Mouse (Mus musculus): ENCODE measurements around the gene Prkab2. TPM values are rescaled to one million over a fixed set of nuclear protein-coding genes. Genes with fewer than 3 reads are reported as not detected.

Gene Prkab2
- total RNA-seq, 2 experiments from 2014 or later = 40.7 to 41.2 TPM

GRCm38 (mm10) chr3:97651604-97652003 is 6.4 kb upstream of the Prkab2 start:
- DNase-seq = no peak

- DNase-seq = no peak
Measured at GRCm38 (mm10) chr3:97653781-97654180, 4.2 kb upstream of the Prkab2 start.

- DNase-seq = no peak
Measured at GRCm38 (mm10) chr3:97654901-97655300, 3.1 kb upstream of the Prkab2 start.

DNA sequence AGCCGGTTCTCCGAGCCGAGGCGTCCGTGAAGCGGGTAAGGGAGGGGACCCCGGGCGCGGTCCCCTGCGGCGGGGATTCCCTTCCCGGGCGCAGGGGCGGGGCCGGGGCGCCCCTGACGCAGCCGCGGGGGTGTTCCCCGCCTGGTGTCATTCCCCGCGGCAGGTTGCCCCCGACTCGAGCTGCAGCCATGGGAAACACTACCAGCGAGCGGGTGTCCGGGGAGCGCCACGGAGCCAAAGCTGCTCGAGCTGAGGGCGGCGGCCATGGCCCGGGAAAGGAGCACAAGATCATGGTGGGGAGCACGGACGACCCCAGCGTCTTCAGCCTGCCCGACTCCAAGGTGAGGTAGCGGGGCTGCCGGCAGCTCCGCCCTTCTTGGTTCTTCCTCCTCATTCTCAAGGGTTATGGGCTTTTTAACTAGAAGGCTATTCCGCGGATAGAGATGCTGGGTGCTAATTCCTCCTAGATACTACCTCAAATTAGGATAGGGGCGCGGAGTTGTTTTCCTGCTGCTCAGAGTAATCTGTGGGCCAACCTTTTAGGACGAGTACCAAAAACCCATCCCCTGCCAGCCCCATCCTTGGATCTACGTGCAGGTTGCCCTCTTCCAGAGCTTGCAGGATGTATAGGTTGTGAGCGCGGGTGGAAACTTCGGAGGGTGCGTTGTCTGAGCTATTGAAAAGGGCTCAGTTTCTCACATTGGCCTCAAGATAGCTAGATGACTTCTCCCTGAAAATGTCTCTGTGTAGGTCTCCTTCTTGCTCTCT is 617 bp downstream of the Prkab2 start:
- DNase-seq = no peak

DNA sequence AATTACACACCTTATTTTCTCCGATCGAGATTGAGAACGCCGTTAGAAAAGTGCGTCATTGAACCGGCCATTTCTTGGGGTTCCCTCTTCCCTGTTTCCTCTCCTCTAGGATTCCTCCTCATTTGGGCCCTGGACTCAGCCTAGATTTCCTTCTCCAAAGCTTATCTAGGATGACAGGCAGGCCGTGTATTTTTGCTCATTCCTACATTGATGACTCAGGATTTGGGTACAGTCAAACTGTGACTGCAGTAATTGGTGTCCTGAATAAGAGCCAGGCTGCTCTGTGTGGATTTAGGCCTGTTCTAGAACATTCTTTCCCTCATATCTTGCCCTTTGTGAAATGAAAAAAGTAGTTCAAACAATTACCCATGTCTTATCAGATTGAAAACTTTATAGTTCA is 1.8 kb downstream of the Prkab2 start:
- DNase-seq = no peak

DNA sequence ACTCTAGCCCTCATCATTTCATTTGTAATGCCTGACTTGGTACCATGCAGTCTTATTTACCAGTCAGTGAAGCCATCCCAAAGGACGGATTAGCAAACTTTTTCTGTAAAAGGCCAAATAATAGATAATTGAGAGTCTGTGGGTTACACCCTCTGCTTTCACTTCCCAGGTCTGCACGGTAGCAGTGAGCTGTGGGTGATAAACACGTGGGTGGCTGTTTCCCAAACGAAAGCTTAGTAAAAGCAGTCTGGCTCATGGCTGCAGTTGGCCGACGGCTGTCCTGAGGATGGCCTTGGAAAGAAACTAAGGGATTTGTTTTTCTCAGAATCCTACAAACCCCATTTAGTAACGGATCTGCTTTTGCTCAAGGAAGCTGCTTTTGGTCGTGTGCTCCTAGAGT is 3.2 kb downstream of the Prkab2 start:
- DNase-seq = no peak

DNA sequence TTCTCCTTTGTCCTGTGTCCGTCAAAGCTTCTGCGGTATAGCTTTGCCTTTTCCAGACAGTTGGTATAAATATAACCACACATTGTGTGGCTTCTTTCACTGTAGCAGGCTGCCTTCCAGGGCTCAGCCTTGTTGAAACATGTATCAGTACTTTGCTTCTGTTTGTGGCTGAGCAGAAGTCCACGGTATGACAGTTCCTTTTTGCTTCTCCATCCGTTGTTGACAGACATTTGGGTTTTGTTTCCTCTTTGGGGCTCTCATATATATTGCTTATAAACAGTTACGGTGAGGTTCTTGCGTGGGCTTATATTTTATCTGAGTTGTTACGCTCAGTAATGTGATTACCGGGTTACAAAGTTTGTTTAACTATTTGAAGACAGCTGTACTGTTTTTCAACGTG is 7.5 kb downstream of the Prkab2 start:
- DNase-seq = no peak

DNA sequence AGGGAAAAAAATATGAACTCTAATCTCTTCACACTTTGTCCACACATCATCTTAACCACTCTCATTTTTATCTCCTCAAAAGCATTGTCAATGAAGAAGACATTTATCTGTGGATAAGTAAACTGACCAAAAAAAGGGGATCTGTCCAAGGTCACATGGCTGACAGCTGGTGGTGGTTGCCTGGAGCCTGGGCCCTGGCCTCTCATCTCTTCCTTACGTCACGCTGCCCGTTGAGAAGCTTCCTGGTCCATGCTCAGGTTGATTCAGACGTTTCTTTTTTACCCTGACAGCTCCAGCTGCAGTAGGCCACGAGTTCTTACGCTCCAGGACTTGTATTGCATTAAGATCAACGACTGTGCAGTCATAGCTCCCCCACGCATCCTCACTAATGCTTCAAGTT is 8.2 kb downstream of the Prkab2 start:
- no peak for DNase-seq

GRCm38 (mm10) chr3:97667093-97667675 is 9.2 kb downstream of the Prkab2 start:
- no peak for DNase-seq

DNA sequence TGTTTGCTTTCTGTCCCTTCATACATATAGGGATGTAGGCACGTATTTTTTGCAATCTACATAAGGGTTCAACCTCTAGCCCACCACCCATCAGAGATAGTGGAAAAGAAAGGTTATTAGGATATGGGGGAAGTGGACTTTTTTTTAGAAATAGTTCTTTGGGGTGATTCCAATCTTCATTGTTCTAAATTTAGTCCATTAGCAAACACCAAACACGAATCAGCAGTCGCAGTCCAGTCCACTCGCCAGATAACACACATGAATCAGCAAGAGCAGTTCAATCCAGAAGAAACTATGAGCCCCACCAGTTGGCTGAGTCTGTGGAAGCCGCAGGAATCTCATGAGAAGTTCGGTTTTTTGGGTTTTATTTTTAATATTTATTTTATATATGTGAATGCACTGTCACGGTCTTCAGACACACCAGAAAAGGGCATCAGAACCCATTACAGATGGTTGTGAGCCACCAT is 16.7 kb downstream of the Prkab2 start, which contains the start of gene Gm17651:
Gm17651 (minus strand) TSS at position 51 of the 467 bp plus-strand sequence.
- DNase-seq = no peak

DNA sequence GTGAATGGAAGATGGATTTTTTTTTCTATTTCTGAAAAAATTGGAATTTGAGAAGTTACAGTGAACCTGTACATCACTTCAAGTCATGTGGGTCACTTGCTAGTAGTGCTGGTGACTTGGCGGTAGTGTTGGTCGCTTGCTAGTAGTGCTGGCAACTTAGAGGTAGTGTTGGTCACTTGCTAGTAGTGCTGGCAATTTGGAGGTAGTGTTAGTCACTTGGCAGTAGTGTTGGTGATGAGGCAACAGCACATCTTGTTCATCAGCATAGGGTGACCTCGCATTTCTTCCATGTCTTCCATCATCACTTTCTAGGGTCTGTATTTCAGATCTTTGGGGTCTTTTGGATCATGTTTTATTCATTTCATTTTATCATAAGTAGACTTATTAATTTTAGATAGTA is 18.1 kb downstream of the Prkab2 start:
- no peak for DNase-seq

GRCm38 (mm10) chr3:97678416-97678815 is 20.4 kb downstream of the Prkab2 start:
- no peak for DNase-seq

- peak; percentile 75 to 78 for DNase-seq
Measured at GRCm38 (mm10) chr3:97680631-97681320, 22.8 kb downstream of the Prkab2 start.

- peak; percentile 57 to 68 for DNase-seq
Measured at GRCm38 (mm10) chr3:97681321-97682158, 23.5 kb downstream of the Prkab2 start.

DNA sequence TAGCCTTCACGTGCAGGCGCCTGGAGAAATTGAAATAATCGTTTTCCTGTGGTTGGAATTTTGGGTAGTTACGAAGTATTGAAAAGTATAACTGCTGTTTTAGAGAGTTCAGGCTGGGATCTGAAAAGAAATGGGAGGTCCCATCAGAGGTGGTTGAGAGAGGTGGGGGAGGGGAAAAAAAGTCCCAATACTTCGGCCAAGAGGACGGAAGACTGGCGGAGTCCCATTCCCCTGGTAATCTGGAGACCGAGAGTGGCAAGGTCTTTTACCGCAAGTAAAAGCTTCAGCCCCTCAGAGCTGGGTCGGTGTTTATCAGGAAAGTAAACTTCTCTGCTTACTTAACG is 24.1 kb downstream of the Prkab2 start:
- no peak for DNase-seq

DNA sequence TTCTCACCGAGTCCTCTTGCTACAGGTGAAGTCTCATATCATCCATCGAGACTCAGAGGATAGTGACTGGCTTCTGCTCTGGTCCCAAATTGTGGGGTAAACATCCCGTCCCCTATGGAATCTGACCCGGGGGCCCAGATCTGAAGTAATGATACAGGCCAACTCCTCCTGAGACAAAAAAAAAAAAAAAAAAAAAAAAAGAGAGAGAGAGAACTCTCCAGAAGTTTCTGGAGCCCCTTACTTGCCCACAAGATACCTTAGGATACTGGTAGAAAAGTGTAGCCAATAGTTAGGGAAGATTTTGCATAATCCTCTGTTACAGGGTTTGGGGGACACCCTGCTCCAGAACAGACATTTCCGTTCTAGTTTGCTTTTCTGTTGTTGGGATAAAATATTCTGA is 24.6 kb downstream of the Prkab2 start:
- DNase-seq = no peak

DNA sequence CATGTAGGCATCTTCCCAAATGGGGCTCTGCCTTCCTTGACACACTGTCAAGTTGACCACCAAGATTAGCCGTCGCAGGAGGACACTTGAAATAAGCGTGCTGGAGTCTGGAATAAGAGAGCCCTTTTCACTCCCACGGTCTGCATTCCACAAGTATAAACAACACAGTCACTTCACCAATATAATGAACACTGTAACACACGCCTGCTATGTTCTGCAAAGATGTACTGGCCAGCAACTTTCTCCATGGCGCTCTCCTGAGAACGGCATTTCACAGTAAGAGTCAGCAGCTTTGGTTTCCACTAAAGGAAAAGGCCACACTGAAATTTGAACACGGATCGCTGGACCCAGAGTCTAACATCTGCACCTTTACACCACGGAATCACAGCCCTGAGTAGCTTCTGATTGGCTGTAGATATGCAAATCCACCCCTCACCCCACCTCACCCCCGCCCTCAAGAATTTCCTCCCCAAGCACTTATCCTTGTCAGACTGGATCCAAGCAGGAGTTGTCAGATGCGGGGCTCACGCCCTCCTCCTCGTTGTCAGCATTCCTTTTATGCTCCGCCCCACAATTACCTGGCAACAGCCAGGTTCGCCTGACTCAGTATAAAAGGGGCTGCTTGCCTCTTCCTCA is 25.7 kb downstream of the Prkab2 start:
- no peak for DNase-seq

DNA sequence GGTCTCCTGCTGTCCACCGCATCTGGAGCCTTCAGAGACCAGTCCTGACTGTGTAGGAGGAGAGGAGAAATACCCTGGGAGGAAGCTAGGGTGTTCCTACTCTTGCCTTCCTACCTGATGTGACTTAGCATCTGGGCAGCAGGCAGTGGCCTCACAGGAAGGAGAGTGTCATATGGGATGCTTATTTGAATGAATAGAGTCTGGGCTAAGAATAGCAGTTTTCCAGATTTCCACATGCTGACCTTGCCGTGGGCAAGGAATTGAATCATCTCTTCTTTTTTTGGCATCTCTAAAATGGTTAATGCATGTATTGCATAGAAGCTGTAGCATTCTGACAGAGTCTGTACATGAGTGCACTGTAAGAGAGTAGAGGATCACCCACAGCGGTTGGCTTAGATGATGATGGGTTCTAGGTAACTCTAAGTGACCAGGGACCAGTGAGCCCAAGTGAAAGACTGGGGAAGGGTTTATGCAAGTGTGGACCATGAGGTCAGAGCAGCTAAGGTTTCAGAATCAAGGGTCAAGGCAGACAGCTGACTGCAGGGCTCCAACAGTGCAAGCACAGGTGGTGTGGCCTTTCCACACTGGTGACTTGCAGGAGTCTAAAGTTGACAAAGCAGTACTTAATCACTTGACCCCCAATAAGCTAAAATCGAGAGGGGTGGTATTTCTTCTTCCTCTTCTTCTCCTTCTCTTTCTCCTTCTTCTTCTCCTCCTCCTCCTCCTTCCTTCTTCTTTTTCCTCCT is 28.6 kb downstream of the Prkab2 start:
- DNase-seq = no peak

- no peak for DNase-seq
Measured at GRCm38 (mm10) chr3:97689289-97689688, 31.3 kb downstream of the Prkab2 start.

- no peak for DNase-seq
Measured at GRCm38 (mm10) chr3:97690590-97690989, 32.6 kb downstream of the Prkab2 start.

GRCm38 (mm10) chr3:97691443-97692017 is 33.5 kb downstream of the Prkab2 start:
- DNase-seq = no peak

All from layer of hippocampus, postnatal 36 days (tissue).